ENCODE assay signal across 8 mouse cellular contexts in genomic region chr10:7662471-7663141, GRCm38 (mm10). TPM values are rescaled to one million over a fixed set of nuclear protein-coding genes. Genes with fewer than 3 reads are reported as not detected.
DNase-seq lines count a peak whose midpoint lies in the region; ATAC-seq and TF ChIP-seq lines count a peak whose summit lies in the region.

No protein-coding gene starts in this region.

- H3K9ac ChIP-seq in heart, embryonic 13.5 days = peak overlapping the region; percentile 93
- H3K9ac ChIP-seq in CH12.LX (ENCODE audit: insufficient read depth, low read depth) = peak overlapping the region; percentile 53
- H3K9ac ChIP-seq in lung, embryonic 16.5 days (ENCODE audit: low read length) = peak overlapping the region; percentile 97

- H3K9me3 ChIP-seq in heart, embryonic 13.5 days = no peaks in the 10 kb centered on the region
- H3K9me3 ChIP-seq in CH12.LX (replicated peaks; ENCODE audit: low read length) = no peaks in the 10 kb centered on the region
- H3K9me3 ChIP-seq in hindbrain, embryonic 10.5 days = no peaks in the 10 kb centered on the region
- H3K9me3 ChIP-seq in lung, embryonic 16.5 days (ENCODE audit: control insufficient read depth, low read length) = no peaks in the 10 kb centered on the region

- H3K4me2 ChIP-seq in heart, embryonic 13.5 days = peak overlapping the region; percentile 94
- H3K4me2 ChIP-seq in CH12.LX (ENCODE audit: insufficient read depth, low read depth, poor library complexity, severe bottlenecking) = peak overlapping the region; percentile 47; the same call in 1 of the 2 replicates
- H3K4me2 ChIP-seq in lung, embryonic 16.5 days (ENCODE audit: low read depth, low read length) = peak overlapping the region; percentile 91

- in situ Hi-C loops in CH12.LX (cut with MboI; ENCODE audit: low pct_ligation_motif_present, low pct_unique_long_range_greater_than_20kb, low sequenced_read_pairs) = no loop called here

- peaks cover 41% of the 10 kb centered on the region for H3K79me2 ChIP-seq in CH12.LX (replicated peaks; ENCODE audit: control insufficient read depth, extremely low read depth, insufficient read depth, poor library complexity, severe bottlenecking)

- no peaks in the 10 kb centered on the region for H3K36me3 ChIP-seq in heart, embryonic 13.5 days
- H3K36me3 ChIP-seq in CH12.LX (replicated peaks in 1 of 2; ENCODE audit: control insufficient read depth in 1 of 2, insufficient read depth in 1 of 2, low read length in 1 of 2) = peaks cover 0 to 13% of the 10 kb centered on the region in 2 experiments
- 0 out of 2 replicates have a peak, but pooled peaks cover 8% of the 10 kb centered on the region for H3K36me3 ChIP-seq in hindbrain, embryonic 10.5 days
- H3K36me3 ChIP-seq in lung, embryonic 16.5 days (ENCODE audit: control insufficient read depth, insufficient read depth, low read length) = no peaks in the 10 kb centered on the region
- H3K36me3 ChIP-seq in spleen, adult 2 months (ENCODE audit: control insufficient read depth, insufficient read depth, low read length) = peaks cover 1% of the 10 kb centered on the region; the same call in 1 of the 2 replicates

- dilution Hi-C loops in CH12.LX (cut with MboI; ENCODE audit: extremely low pct_ligation_motif_present, extremely low pct_unique_long_range_greater_than_20kb, low sequenced_read_pairs) = no loop called here

- TF ChIP-seq RAD21 in CH12.LX (IDR thresholded peaks at IDR 0.05; ENCODE audit: low read depth, low read length) = no peak

- under 1% methylated on average over 44 of the region's 44 CpGs for WGBS in heart, embryonic 13.5 days
- under 1% methylated on average over 44 of the region's 44 CpGs for WGBS in hindbrain, embryonic 10.5 days
- WGBS in lung, embryonic 16.5 days = 2% methylated on average over 36 of the region's 44 CpGs
- WGBS in spleen, adult 2 months = under 1% methylated on average over 44 of the region's 44 CpGs

- no peak for DNase-seq in heart, adult 8-10 months (ENCODE audit: low spot score)
- DNase-seq in CH12.LX (ENCODE audit: extremely low read depth) = peak; percentile 88
- DNase-seq in hindbrain, embryonic 10.5 days (ENCODE audit: low spot score) = no peak
- DNase-seq in spleen, adult 2 months (ENCODE audit: low read depth in 1 of 2, low spot score in 2 of 2) = peak; percentile 49 to 57
- DNase-seq in right cerebral cortex, postnatal 14 days = no peak

- ATAC-seq in heart, embryonic 13.5 days (ENCODE audit: extremely low read depth, insufficient number of reproducible peaks, low FRiP score, low TSS enrichment) = peak; percentile 68
- ATAC-seq in common myeloid progenitor, adult 5-6 weeks (replicated peaks; ENCODE audit: low read depth, poor library complexity, severe bottlenecking) = peak; percentile 62
- ATAC-seq in lung, embryonic 16.5 days (ENCODE audit: low read depth) = peak; percentile 85

- peak overlapping the region; percentile 93 for H3K27ac ChIP-seq in heart, embryonic 13.5 days (replicated peaks)
- H3K27ac ChIP-seq in CH12.LX (ENCODE audit: insufficient read depth, low read depth) = peak overlapping the region; percentile 67
- H3K27ac ChIP-seq in hindbrain, embryonic 10.5 days = peak overlapping the region; percentile 96
- H3K27ac ChIP-seq in lung, embryonic 16.5 days (ENCODE audit: low read length) = peak overlapping the region; percentile 88
- H3K27ac ChIP-seq in spleen, adult 2 months (ENCODE audit: insufficient read depth, low read length) = peak overlapping the region; percentile 81

- peak; percentile 40; the same call in 1 of the 2 replicates for TF ChIP-seq EP300 in CH12.LX (IDR thresholded peaks at IDR 0.05; ENCODE audit: low read length)

- H3K4me1 ChIP-seq in heart, embryonic 13.5 days = peaks cover 24% of the 10 kb centered on the region
- H3K4me1 ChIP-seq in CH12.LX (ENCODE audit: control insufficient read depth in 1 of 2, insufficient read depth in 2 of 2) = peaks cover 0 to 15% of the 10 kb centered on the region in 2 experiments; a peak in 2 of 4 replicates
- H3K4me1 ChIP-seq in hindbrain, embryonic 10.5 days (replicated peaks) = peaks cover 18% of the 10 kb centered on the region; the same call in 1 of the 2 replicates
- peaks cover 13% of the 10 kb centered on the region for H3K4me1 ChIP-seq in lung, embryonic 16.5 days (replicated peaks; ENCODE audit: control insufficient read depth, insufficient read depth, low read length)
- H3K4me1 ChIP-seq in spleen, adult 2 months (ENCODE audit: control insufficient read depth, insufficient read depth, insufficient read length) = no peaks in the 10 kb centered on the region; the same call in none of the 2 replicates

- TF ChIP-seq POLR2A in CH12.LX (IDR thresholded peaks at IDR 0.05; ENCODE audit: low read depth, low read length) = no peak
- 0 out of 2 replicates have a peak, but pooled peaks have one; percentile 8 for TF ChIP-seq POLR2A in spleen, adult 2 months (IDR thresholded peaks at IDR 0.05; ENCODE audit: low read depth, low read length)

- TF ChIP-seq CTCF in CH12.LX (conservative IDR thresholded peaks at IDR 0.05 in 1 of 2, IDR thresholded peaks at IDR 0.05 in 1 of 2; ENCODE audit: low read depth in 2 of 2, low read length in 2 of 2) = no peak
- no peak for TF ChIP-seq CTCF in spleen, adult 2 months (IDR thresholded peaks at IDR 0.05; ENCODE audit: extremely low read depth, insufficient read depth, insufficient read length, insufficient replicate concordance)

- H3K4me3 ChIP-seq in heart, embryonic 13.5 days = peak overlapping the region; percentile 79
- H3K4me3 ChIP-seq in CH12.LX (replicated peaks in 1 of 3; ENCODE audit: low read depth in 2 of 3, low read length in 2 of 3, poor library complexity in 1 of 3) = peak overlapping the region; percentile 80 to 91 (median 81)
- H3K4me3 ChIP-seq in hindbrain, embryonic 10.5 days = peak overlapping the region; percentile 93
- H3K4me3 ChIP-seq in lung, embryonic 16.5 days (ENCODE audit: low read length) = peak overlapping the region; percentile 99
- H3K4me3 ChIP-seq in spleen, adult 2 months (ENCODE audit: extremely low read depth, insufficient read depth, insufficient read length) = peak overlapping the region; percentile 75

- no peaks in the 10 kb centered on the region for H3K27me3 ChIP-seq in heart, embryonic 13.5 days (replicated peaks)
- H3K27me3 ChIP-seq in CH12.LX (replicated peaks) = no peaks in the 10 kb centered on the region
- no peaks in the 10 kb centered on the region for H3K27me3 ChIP-seq in hindbrain, embryonic 10.5 days (ENCODE audit: insufficient read depth, poor library complexity, severe bottlenecking)
- H3K27me3 ChIP-seq in lung, embryonic 16.5 days (ENCODE audit: control insufficient read depth, insufficient read depth, low read depth, low read length) = no peaks in the 10 kb centered on the region
- no peaks in the 10 kb centered on the region for H3K27me3 ChIP-seq in spleen, adult 2 months (ENCODE audit: control insufficient read depth, insufficient read depth, low read length)

TF ChIP-seq in CH12.LX, 34 proteins besides CTCF, POLR2A, EP300 and RAD21 (continues in another document):
- TF ChIP-seq ZMIZ1 (IDR thresholded peaks at IDR 0.05; ENCODE audit: low read depth, low read length) (0 out of 2 replicates have a peak, but pooled peaks have one; percentile 20), UBTF (IDR thresholded peaks at IDR 0.05; ENCODE audit: low read depth, low read length) (peak; percentile 69; the same call in 1 of the 2 replicates), HCFC1 (IDR thresholded peaks at IDR 0.05; ENCODE audit: low read depth, low read length) (peak; percentile 68), ETS1 (conservative IDR thresholded peaks at IDR 0.05; ENCODE audit: low read depth, low read length) (peak; percentile 30; the same call in 1 of the 2 replicates), RCOR1 (conservative IDR thresholded peaks at IDR 0.05; ENCODE audit: low read depth, low read length) (no peak; the same call in 1 of the 2 replicates), ELF1 (IDR thresholded peaks at IDR 0.05; ENCODE audit: low read depth, low read length) (peak; percentile 10; the same call in 1 of the 2 replicates), MAZ (IDR thresholded peaks at IDR 0.05; ENCODE audit: low read depth, low read length) (peak; percentile 98), SMC3 (IDR thresholded peaks at IDR 0.05; ENCODE audit: low read depth, low read length) (no peak), MYC (IDR thresholded peaks at IDR 0.05; ENCODE audit: low read depth, low read length) (0 out of 2 replicates have a peak, but pooled peaks have one; percentile 18)

RNA-seq across cellular contexts. Expression of gene Nup43, which starts 4.7 kb away (rescaled TPM):
- polyA plus RNA-seq in heart, embryonic 13.5 days (2015; fragmentation: Nextera tagmentation; extraction: Ambion mirVana) = 36.6 and 41.3 TPM in 2 replicates
- 1 to 10 TPM; 4.9 to 7.1 (median 6.0) TPM for total RNA-seq in heart, adult 8-10 months (2022)
- total RNA-seq in CH12.LX (2012; rRNA removed) (47.9 and 53.8 TPM in 2 replicates), CH12.LX (2014; rRNA removed) (117 and 138 TPM in 2 replicates)
- 66.7 and 73.5 TPM in 2 replicates for polyA plus RNA-seq in CH12.LX (2012; ENCODE audit: insufficient read length, low read depth)
- total RNA-seq in common myeloid progenitor, adult 5-6 weeks (2017) = 29.5 and 38.1 TPM in 2 replicates
- 66.4 and 85.0 TPM in 2 replicates for polyA plus RNA-seq in hindbrain, embryonic 10.5 days (2016; fragmentation: Nextera tagmentation; extraction: Ambion mirVana)
- 46.4 and 47.4 TPM in 2 replicates for polyA plus RNA-seq in lung, embryonic 16.5 days (2015; fragmentation: Nextera tagmentation; extraction: Ambion mirVana)
- 5.2 and 5.8 TPM in 2 replicates for polyA plus RNA-seq in spleen, adult 2 months (2012; rRNA removed)

RNA-seq across cellular contexts. Expression of gene Pcmt1, which starts 18.3 kb away (rescaled TPM):
- 117 and 134 TPM in 2 replicates for polyA plus RNA-seq in heart, embryonic 13.5 days (2015; fragmentation: Nextera tagmentation; extraction: Ambion mirVana)
- total RNA-seq in heart, adult 8-10 months (2022) = 100 to 1,000 TPM in 1 of 4 experiments, 10 to 100 TPM in 3; 94.3 to 102 (median 98.0) TPM
- total RNA-seq in CH12.LX (2012; rRNA removed) (44.4 and 53.7 TPM in 2 replicates), CH12.LX (2014; rRNA removed) (62.2 and 64.5 TPM in 2 replicates)
- 56.5 and 58.2 TPM in 2 replicates for polyA plus RNA-seq in CH12.LX (2012; ENCODE audit: insufficient read length, low read depth)
- total RNA-seq in common myeloid progenitor, adult 5-6 weeks (2017) = 72.8 and 75.1 TPM in 2 replicates
- 133 and 144 TPM in 2 replicates for polyA plus RNA-seq in hindbrain, embryonic 10.5 days (2016; fragmentation: Nextera tagmentation; extraction: Ambion mirVana)
- 122 and 126 TPM in 2 replicates for polyA plus RNA-seq in lung, embryonic 16.5 days (2015; fragmentation: Nextera tagmentation; extraction: Ambion mirVana)
- polyA plus RNA-seq in spleen, adult 2 months (2012; rRNA removed) = 11.1 and 16.5 TPM in 2 replicates

RNA-seq across cellular contexts. Expression of gene Lats1, which starts 18.4 kb away (rescaled TPM):
- polyA plus RNA-seq in heart, embryonic 13.5 days (2015; fragmentation: Nextera tagmentation; extraction: Ambion mirVana) = 3.0 and 3.1 TPM in 2 replicates
- total RNA-seq in heart, adult 8-10 months (2022) = 10 to 100 TPM; 10.5 to 12.1 (median 10.8) TPM
- 8.5 and 9.2 TPM in 2 replicates for total RNA-seq in CH12.LX (2012; rRNA removed)
- total RNA-seq in CH12.LX (2014; rRNA removed) = 12.4 and 13.4 TPM in 2 replicates
- 11.6 and 12.3 TPM in 2 replicates for polyA plus RNA-seq in CH12.LX (2012; ENCODE audit: insufficient read length, low read depth)
- total RNA-seq in common myeloid progenitor, adult 5-6 weeks (2017) = 17.5 and 19.8 TPM in 2 replicates
- 8.5 and 9.0 TPM in 2 replicates for polyA plus RNA-seq in hindbrain, embryonic 10.5 days (2016; fragmentation: Nextera tagmentation; extraction: Ambion mirVana)
- polyA plus RNA-seq in lung, embryonic 16.5 days (2015; fragmentation: Nextera tagmentation; extraction: Ambion mirVana) = 7.9 and 8.0 TPM in 2 replicates
- 6.7 and 6.9 TPM in 2 replicates for polyA plus RNA-seq in spleen, adult 2 months (2012; rRNA removed)

Comparison
In these comparisons a context has a peak if more than half of its experiments do, and no peak if none do; other contexts are left out.
1. DNase-seq: peak in CH12.LX (single experiment) and spleen, adult 2 months (2 of 2); none in heart, adult 8-10 months (single experiment), hindbrain, embryonic 10.5 days (single experiment) and right cerebral cortex, postnatal 14 days (single experiment).
2. Peak in every context shown above with its lines, with median percentiles within 50 percentile points of each other: ATAC-seq, H3K27ac ChIP-seq, H3K4me2 ChIP-seq, H3K4me3 ChIP-seq and H3K9ac ChIP-seq.